Mouse (Mus musculus): ENCODE measurements around the gene Cenpv. TPM values are rescaled to one million over a fixed set of nuclear protein-coding genes. Genes with fewer than 3 reads are reported as not detected.

Gene Cenpv
- total RNA-seq, 2 experiments from 2014 or later: 15.4 to 20.4 TPM

Other genes with a start within 250 kb of the Cenpv start
- gene Pigl, start 80.8 kb downstream of the Cenpv start, total RNA-seq (2021): 1 to 10 TPM; 2.7 to 3.0 TPM
- 100 to 1,000 TPM; 109 to 116 TPM for gene Ncor1, start 80.7 kb downstream of the Cenpv start, total RNA-seq (2021)
- 1,000 to 10,000 TPM; 1,001 to 1,005 TPM for gene Ubb, start 11.9 kb upstream of the Cenpv start, total RNA-seq (2021)
- 1 to 10 TPM; 1.7 to 2.4 TPM for gene Trpv2, start 35.2 kb upstream of the Cenpv start, total RNA-seq (2021)
- 1 to 10 TPM; 7.2 to 8.8 TPM for gene Lrrc75a, start 109.3 kb upstream of the Cenpv start, total RNA-seq (2021)
- 1 to 10 TPM; 5.5 to 7.8 TPM for gene Mmgt2, start 109.4 kb upstream of the Cenpv start, total RNA-seq (2021)
- 1 to 10 TPM; 1.7 TPM for gene Zfp287, start 192.6 kb upstream of the Cenpv start, total RNA-seq (2021)
- gene Gm10428, start 213.8 kb upstream of the Cenpv start, total RNA-seq (2021): not detected

All from gastrocnemius, postnatal 14 days (tissue).